Mouse (Mus musculus) hindbrain, embryonic 10.5 days (tissue): ENCODE results near the gene Gm37419. TPM values are rescaled to one million over a fixed set of nuclear protein-coding genes. Genes with fewer than 3 reads are reported as not detected.

Experiments
- DNase-seq: peaks from one replicate; pipeline ENCODE4 v3.0.0-alpha.2; 2017; ENCODE audit warnings: low spot score
- H3K27ac ChIP-seq: fragments of 300-500 bp; sonication (generic); 2 replicates; pipeline ENCODE4 v1.5.1; 2016; ENCODE audit warnings: mild to moderate bottlenecking, moderate library complexity
- H3K27me3 ChIP-seq: fragments of 300-500 bp; sonication (generic); 2 replicates; pipeline ENCODE4 v1.6.1; 2016; ENCODE audit warnings: mild to moderate bottlenecking; ENCODE audit not compliant: poor library complexity, insufficient read depth, severe bottlenecking
- H3K36me3 ChIP-seq: fragments of 300-500 bp; sonication (generic); 2 replicates; pipeline ENCODE4 v1.6.1; 2016; ENCODE audit warnings: mild to moderate bottlenecking, moderate library complexity
- H3K4me1 ChIP-seq: fragments of 300-500 bp; sonication (generic); replicated peaks from 2 replicates; pipeline ENCODE4 v1.6.1; 2016; ENCODE audit warnings: mild to moderate bottlenecking
- H3K4me3 ChIP-seq: fragments of 300-500 bp; sonication (generic); 2 replicates; pipeline ENCODE4 v1.5.1; 2016; ENCODE audit warnings: mild to moderate bottlenecking, moderate library complexity
- H3K9me3 ChIP-seq: fragments of 300-500 bp; sonication (generic); 2 replicates; pipeline ENCODE4 v1.6.1; 2016; ENCODE audit warnings: mild to moderate bottlenecking, moderate library complexity
- WGBS: fragments of 180-500 bp; shearing (Covaris S2); methylation state at CpG from one replicate; pipeline ENCODE4 v1.1.7; 2016; 5-methylcytosine and 5-hydroxymethylcytosine counted together
- polyA plus RNA-seq: library from polyadenylated mRNA; unstranded; fragments of >200 nt; fragmentation: Nextera tagmentation; extraction: Ambion mirVana; gene quantifications from 2 replicates; pipeline ENCODE4 v1.2.1, GENCODE M21; 2016

Gene Gm37419
- polyA plus RNA-seq, 1 experiment from 2014 or later = not detected

GRCm38 (mm10) chr16:23968888-23969287 lies 19.4 kb upstream of the Gm37419 start:
- H3K27me3 ChIP-seq = no peaks in the 10 kb centered on the region
- no peaks in the 10 kb centered on the region for H3K9me3 ChIP-seq
- H3K4me3 ChIP-seq = no peak overlapping the region
- no peak for DNase-seq
- peaks cover 14% of the 10 kb centered on the region for H3K4me1 ChIP-seq
- 91% methylated on average over 4 of the region's 4 CpGs for WGBS
- no peak overlapping the region for H3K27ac ChIP-seq
- H3K36me3 ChIP-seq = no peaks in the 10 kb centered on the region

- no peaks in the 10 kb centered on the region for H3K9me3 ChIP-seq
- no peaks in the 10 kb centered on the region for H3K27me3 ChIP-seq
- peaks cover 12% of the 10 kb centered on the region for H3K4me1 ChIP-seq
- H3K36me3 ChIP-seq = no peaks in the 10 kb centered on the region
- H3K4me3 ChIP-seq = no peak overlapping the region
- no peak for DNase-seq
- H3K27ac ChIP-seq = no peak overlapping the region
- 83% methylated on average over 14 of the region's 14 CpGs for WGBS
These were observed 18.4 kb upstream of the Gm37419 start for GRCm38 (mm10) chr16:23969919-23970318.

DNA sequence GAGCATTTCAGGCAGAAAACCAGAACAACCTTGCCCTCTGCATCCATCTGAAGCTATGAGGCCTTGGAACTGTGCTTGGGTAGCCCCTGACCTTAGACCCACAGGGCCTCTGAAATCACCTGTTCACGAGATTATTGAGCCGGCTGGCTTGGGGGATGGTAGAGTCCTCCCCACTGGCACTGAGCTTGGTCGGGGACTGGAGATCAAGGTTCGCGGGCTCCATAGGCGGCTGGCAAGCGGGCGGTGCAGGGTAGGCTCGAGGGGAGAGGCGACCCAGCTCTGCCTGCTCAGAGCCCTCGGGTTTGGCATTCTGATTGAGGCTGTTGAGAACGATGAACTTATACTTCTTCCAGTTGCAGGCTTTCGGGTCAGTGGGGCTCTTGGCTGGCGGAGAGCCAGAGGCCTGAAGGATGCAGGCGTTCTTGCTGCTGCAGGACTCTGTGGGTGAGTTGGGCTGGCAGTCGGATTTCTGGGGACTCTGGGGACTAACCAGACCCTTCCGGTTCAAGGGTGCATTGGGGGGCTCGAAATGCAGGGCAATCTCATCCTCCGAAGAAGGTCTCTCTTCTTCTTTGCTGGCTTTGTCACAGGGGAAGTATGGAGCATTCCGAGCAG lies 16.0 kb upstream of the Gm37419 start:
- H3K27me3 ChIP-seq = peaks cover 2% of the 10 kb centered on the region; the same call in 1 of the 2 replicates
- H3K9me3 ChIP-seq = no peaks in the 10 kb centered on the region
- H3K36me3 ChIP-seq = no peaks in the 10 kb centered on the region
- no peak overlapping the region for H3K27ac ChIP-seq
- H3K4me3 ChIP-seq = no peak overlapping the region
- 82% methylated on average over 20 of the region's 20 CpGs for WGBS
- no peak for DNase-seq
- H3K4me1 ChIP-seq = peaks cover 12% of the 10 kb centered on the region

DNA sequence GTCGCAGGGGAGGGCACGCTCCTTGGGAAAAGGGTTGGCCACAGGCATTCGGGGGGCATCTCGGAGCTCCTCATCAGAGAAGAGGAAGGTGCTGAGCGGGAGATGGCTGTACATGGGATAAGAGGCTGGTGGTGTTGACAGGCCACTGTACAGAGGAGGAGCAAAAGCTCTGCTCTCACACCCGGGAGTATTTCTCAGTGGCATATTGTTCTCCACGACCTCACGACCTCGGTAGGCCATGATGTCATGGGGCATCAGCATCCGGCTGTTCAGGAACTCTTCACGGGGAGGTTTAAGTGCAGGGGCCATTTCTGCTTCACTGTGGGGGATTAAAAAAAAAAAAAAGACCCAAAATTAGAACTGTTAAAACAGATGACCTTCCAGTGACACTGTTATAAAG lies 15.4 kb upstream of the Gm37419 start:
- H3K4me1 ChIP-seq = peaks cover 12% of the 10 kb centered on the region
- no peak overlapping the region for H3K27ac ChIP-seq
- no peak overlapping the region for H3K4me3 ChIP-seq
- WGBS = 75% methylated on average over 11 of the region's 11 CpGs
- peaks cover 9% of the 10 kb centered on the region; the same call in 1 of the 2 replicates for H3K27me3 ChIP-seq
- no peaks in the 10 kb centered on the region for H3K9me3 ChIP-seq
- H3K36me3 ChIP-seq = no peaks in the 10 kb centered on the region
- DNase-seq = no peak

- Histone ChIP-seq H3K27me3 (peaks cover 9% of the 10 kb centered on the region; the same call in 1 of the 2 replicates), H3K4me1 (peaks cover 12% of the 10 kb centered on the region), H3K27ac (no peak overlapping the region), H3K9me3 (no peaks in the 10 kb centered on the region), H3K36me3 (no peaks in the 10 kb centered on the region), H3K4me3 (no peak overlapping the region)
- DNase-seq = no peak
- WGBS = 89% methylated on average over 9 of the region's 9 CpGs
These were observed 14.5 kb upstream of the Gm37419 start for GRCm38 (mm10) chr16:23973635-23974367.

DNA sequence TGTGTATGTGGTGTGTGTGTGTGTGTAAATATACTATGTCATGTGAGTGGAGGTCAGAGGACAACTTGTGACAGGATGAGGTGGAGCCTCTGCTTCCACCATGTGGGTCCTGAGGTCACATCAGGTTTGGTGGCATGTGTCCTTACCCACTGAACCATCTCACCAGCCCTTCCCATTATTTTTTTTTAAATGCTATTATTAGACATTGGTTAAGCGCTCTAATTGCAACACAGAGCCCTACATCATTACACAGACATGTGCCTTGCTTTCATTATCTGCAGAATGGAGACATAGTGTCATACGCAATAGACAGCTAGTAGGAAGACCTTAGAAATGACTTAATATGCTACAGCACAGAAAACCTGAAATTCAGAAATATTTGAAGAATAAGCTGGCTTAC lies 12.1 kb upstream of the Gm37419 start:
- Histone ChIP-seq H3K4me3 (no peak overlapping the region), H3K27ac (no peak overlapping the region), H3K36me3 (no peaks in the 10 kb centered on the region), H3K9me3 (no peaks in the 10 kb centered on the region), H3K4me1 (peaks cover 23% of the 10 kb centered on the region), H3K27me3 (peaks cover 33% of the 10 kb centered on the region)
- WGBS = 92% methylated on average over 2 of the region's 2 CpGs
- no peak for DNase-seq

- no peak overlapping the region for H3K27ac ChIP-seq
- H3K9me3 ChIP-seq = no peaks in the 10 kb centered on the region
- H3K4me1 ChIP-seq = peaks cover 29% of the 10 kb centered on the region
- no peaks in the 10 kb centered on the region for H3K36me3 ChIP-seq
- WGBS = 83% methylated on average over 3 of the region's 3 CpGs
- DNase-seq = no peak
- no peak overlapping the region for H3K4me3 ChIP-seq
- peaks cover 42% of the 10 kb centered on the region for H3K27me3 ChIP-seq
These were observed 10.6 kb upstream of the Gm37419 start for GRCm38 (mm10) chr16:23977732-23978131.

- H3K9me3 ChIP-seq = no peaks in the 10 kb centered on the region
- DNase-seq = no peak
- H3K4me1 ChIP-seq = peaks cover 31% of the 10 kb centered on the region
- H3K27ac ChIP-seq = no peak overlapping the region
- no peaks in the 10 kb centered on the region for H3K36me3 ChIP-seq
- no peak overlapping the region for H3K4me3 ChIP-seq
- WGBS = 89% methylated on average over 4 of the region's 4 CpGs
- peaks cover 44% of the 10 kb centered on the region for H3K27me3 ChIP-seq
These were observed 9.8 kb upstream of the Gm37419 start for GRCm38 (mm10) chr16:23978495-23978894.

GRCm38 (mm10) chr16:23979446-23979845 lies 8.8 kb upstream of the Gm37419 start:
- no peaks in the 10 kb centered on the region for H3K9me3 ChIP-seq
- WGBS = 82% methylated on average over 9 of the region's 9 CpGs
- no peak overlapping the region for H3K27ac ChIP-seq
- no peak overlapping the region for H3K4me3 ChIP-seq
- peaks cover 40% of the 10 kb centered on the region for H3K4me1 ChIP-seq
- no peaks in the 10 kb centered on the region for H3K36me3 ChIP-seq
- DNase-seq = no peak
- H3K27me3 ChIP-seq = peaks cover 52% of the 10 kb centered on the region

- Histone ChIP-seq H3K4me1 (peaks cover 48% of the 10 kb centered on the region), H3K27me3 (peaks cover 61% of the 10 kb centered on the region), H3K27ac (no peak overlapping the region), H3K36me3 (no peaks in the 10 kb centered on the region), H3K9me3 (no peaks in the 10 kb centered on the region), H3K4me3 (peak overlapping the region; percentile 53)
- DNase-seq = no peak
- WGBS = 3% methylated on average over 11 of the region's 11 CpGs
These were observed 7.9 kb upstream of the Gm37419 start for GRCm38 (mm10) chr16:23980201-23980870.

- no peaks in the 10 kb centered on the region for H3K9me3 ChIP-seq
- H3K4me3 ChIP-seq = peak overlapping the region; percentile 53
- peaks cover 69% of the 10 kb centered on the region for H3K27me3 ChIP-seq
- peak; percentile 46 for DNase-seq
- no peak overlapping the region for H3K27ac ChIP-seq
- no peaks in the 10 kb centered on the region for H3K36me3 ChIP-seq
- H3K4me1 ChIP-seq = peaks cover 48% of the 10 kb centered on the region
- 1% methylated on average over 32 of the region's 32 CpGs for WGBS
These were observed 7.1 kb upstream of the Gm37419 start for GRCm38 (mm10) chr16:23980991-23981720.

- WGBS = 2% methylated on average over 28 of the region's 28 CpGs
- Histone ChIP-seq H3K27ac (no peak overlapping the region), H3K27me3 (peaks cover 78% of the 10 kb centered on the region), H3K9me3 (no peaks in the 10 kb centered on the region), H3K4me3 (peak overlapping the region; percentile 53), H3K36me3 (no peaks in the 10 kb centered on the region), H3K4me1 (peaks cover 58% of the 10 kb centered on the region)
- peak; percentile 81 for DNase-seq
These were observed 6.1 kb upstream of the Gm37419 start for GRCm38 (mm10) chr16:23981925-23982851.
